20 mouse cellular contexts compared by ENCODE assay signal in genomic region chr6:36794535-36794934, GRCm38 (mm10). TPM values are rescaled to one million over a fixed set of nuclear protein-coding genes. Genes with fewer than 3 reads are reported as not detected.
A peak's percentile ranks its signal among the peaks of the same experiment; 100 is the strongest.
DNase-seq lines count a peak whose midpoint lies in the region; ATAC-seq and TF ChIP-seq lines count a peak whose summit lies in the region.
"Had no signal": no experiment of that assay in that cellular context is flagged by ENCODE, and none has a peak within 500 bp of the region (broad histone marks: within the 10 kb centered on the region; RNA-seq: fewer than 3 reads in every experiment).

No protein-coding gene starts in this region.

- H3K27ac ChIP-seq in cerebellum, adult 2 months (ENCODE audit: insufficient read depth, low read length) = no peak overlapping the region
- H3K27ac ChIP-seq in layer of hippocampus, adult 2 months = peak overlapping the region; percentile 76
- peak overlapping the region; percentile 59 for H3K27ac ChIP-seq in neural tube, embryonic 13.5 days (replicated peaks)
- no peak overlapping the region for H3K27ac ChIP-seq in intestine, embryonic 16.5 days (ENCODE audit: low read length)
- H3K27ac ChIP-seq: forebrain, embryonic 10.5 days; heart, embryonic 15.5 days; limb, embryonic 13.5 days; liver, embryonic 13.5 days; lung, embryonic 15.5 days; macrophage had no signal

- no peak for ATAC-seq in neural tube, embryonic 13.5 days (ENCODE audit: low read depth)
- no peak for ATAC-seq in intestine, embryonic 16.5 days

- H3K4me1 ChIP-seq in cerebellum, adult 2 months (ENCODE audit: control insufficient read depth, insufficient read depth, low read length) = no peaks in the 10 kb centered on the region; the same call in 1 of the 2 replicates
- peaks cover 62% of the 10 kb centered on the region for H3K4me1 ChIP-seq in neural tube, embryonic 13.5 days (replicated peaks)
- no peaks in the 10 kb centered on the region for H3K4me1 ChIP-seq in intestine, embryonic 16.5 days (ENCODE audit: control insufficient read depth, insufficient read depth, low read length)
- H3K4me1 ChIP-seq: liver, embryonic 13.5 days; lung, embryonic 15.5 days had no signal

- H3K9ac ChIP-seq in neural tube, embryonic 13.5 days = no peak overlapping the region
- no peak overlapping the region for H3K9ac ChIP-seq in intestine, embryonic 16.5 days (ENCODE audit: low read depth, low read length)
- H3K9ac ChIP-seq: heart, embryonic 15.5 days; limb, embryonic 13.5 days; liver, embryonic 13.5 days; lung, embryonic 15.5 days had no signal

- TF ChIP-seq CTCF in cerebellum, adult 2 months (IDR thresholded peaks at IDR 0.05; ENCODE audit: borderline replicate concordance, insufficient read depth, low read depth, low read length) = 0 out of 2 replicates have a peak, but pooled peaks have one; percentile 1
- peak; percentile 62 for TF ChIP-seq CTCF in layer of hippocampus, adult 2 months (conservative IDR thresholded peaks at IDR 0.05)

- H3K4me3 ChIP-seq in cerebellum, adult 2 months (replicated peaks; ENCODE audit: insufficient read depth, low read depth, low read length) = no peak overlapping the region
- no peak overlapping the region for H3K4me3 ChIP-seq in layer of hippocampus, adult 2 months
- no peak overlapping the region for H3K4me3 ChIP-seq in neural tube, embryonic 13.5 days
- H3K4me3 ChIP-seq in intestine, embryonic 16.5 days (ENCODE audit: low read length) = no peak overlapping the region
- H3K4me3 ChIP-seq: forebrain, embryonic 10.5 days; heart, embryonic 15.5 days; limb, embryonic 13.5 days; liver, embryonic 13.5 days; lung, embryonic 15.5 days had no signal

- 84% methylated on average over 4 of the region's 4 CpGs for WGBS in cerebellum, adult 2 months
- 77% methylated on average over 4 of the region's 4 CpGs for WGBS in neural tube, embryonic 13.5 days
- WGBS in intestine, embryonic 16.5 days = 83% methylated on average over 4 of the region's 4 CpGs

- no peaks in the 10 kb centered on the region for H3K36me3 ChIP-seq in neural tube, embryonic 13.5 days
- H3K36me3 ChIP-seq in intestine, embryonic 16.5 days (ENCODE audit: control insufficient read depth, insufficient read depth, low read length) = no peaks in the 10 kb centered on the region
- H3K36me3 ChIP-seq: forebrain, embryonic 10.5 days; heart, embryonic 15.5 days; liver, embryonic 13.5 days; lung, embryonic 15.5 days had no signal

- DNase-seq in cerebellum, adult 2 months = no peak
- no peak for DNase-seq in cerebellum, adult 8-10 months
- DNase-seq in layer of hippocampus, adult 2 months (ENCODE audit: low spot score in 2 of 2) = no peak
- no peak for DNase-seq in layer of hippocampus, adult 8-10 months (ENCODE audit: low spot score in 2 of 2)
- no peak for DNase-seq in neural tube, embryonic 10.5 days (ENCODE audit: extremely low spot score, low spot score)
- DNase-seq in B cell, adult 2 months = no peak
- DNase-seq: heart, postnatal 4 days; kidney, postnatal 25 days; layer of hippocampus, adult 9-11 months; liver, embryonic 13.5 days; right cerebral cortex, adult 18-20 months; thymus, postnatal 25 days had no signal

- H3K27me3 ChIP-seq in cerebellum, adult 2 months (ENCODE audit: control insufficient read depth, insufficient read depth, low read length) = no peaks in the 10 kb centered on the region
- no peaks in the 10 kb centered on the region for H3K27me3 ChIP-seq in neural tube, embryonic 13.5 days
- no peaks in the 10 kb centered on the region for H3K27me3 ChIP-seq in intestine, embryonic 16.5 days (replicated peaks; ENCODE audit: control insufficient read depth, insufficient read depth, low read length)
- H3K27me3 ChIP-seq: heart, embryonic 15.5 days; limb, embryonic 13.5 days; liver, embryonic 13.5 days; lung, embryonic 15.5 days had no signal

- no peaks in the 10 kb centered on the region for H3K9me3 ChIP-seq in neural tube, embryonic 13.5 days
- no peaks in the 10 kb centered on the region for H3K9me3 ChIP-seq in intestine, embryonic 16.5 days (ENCODE audit: control insufficient read depth, low read length)
- H3K9me3 ChIP-seq: forebrain, embryonic 10.5 days; heart, embryonic 15.5 days; limb, embryonic 13.5 days; liver, embryonic 13.5 days; lung, embryonic 15.5 days had no signal

- TF ChIP-seq POLR2A in cerebellum, adult 2 months (IDR thresholded peaks at IDR 0.05; ENCODE audit: borderline replicate concordance, insufficient read depth, low read length) = no peak

- H3K4me2 ChIP-seq in neural tube, embryonic 13.5 days = no peak overlapping the region
- H3K4me2 ChIP-seq in intestine, embryonic 16.5 days (ENCODE audit: low read depth, low read length) = no peak overlapping the region
- H3K4me2 ChIP-seq: heart, embryonic 15.5 days; limb, embryonic 13.5 days; liver, embryonic 13.5 days; lung, embryonic 15.5 days had no signal

RNA-seq across cellular contexts. Expression of gene Ptn, which starts 15.5 kb away (rescaled TPM):
- polyA plus RNA-seq in cerebellum, adult 2 months (2012; rRNA removed) = 195 and 216 TPM in 2 replicates
- 100 to 1,000 TPM; 217 to 220 TPM for total RNA-seq in layer of hippocampus, adult 2 months (2021)
- 100 to 1,000 TPM; 192 to 240 (median 216) TPM for total RNA-seq in layer of hippocampus, adult 8-10 months (2022)
- 622 and 732 TPM in 2 replicates for polyA plus RNA-seq in neural tube, embryonic 13.5 days (2015; fragmentation: Nextera tagmentation; extraction: Ambion mirVana)
- 198 and 222 TPM in 2 replicates for polyA plus RNA-seq in intestine, embryonic 16.5 days (2015; fragmentation: Nextera tagmentation; extraction: Ambion mirVana)
- total RNA-seq: granulocyte monocyte progenitor cell, adult 5-6 weeks had no signal

Comparison
In these comparisons a context has a peak if more than half of its experiments do, and no peak if none do; other contexts are left out.
1. H3K27ac ChIP-seq: peak in layer of hippocampus, adult 2 months (single experiment) and neural tube, embryonic 13.5 days (single experiment); none in cerebellum, adult 2 months (single experiment) and intestine, embryonic 16.5 days (single experiment).